Mouse (Mus musculus): Measurements from ENCODE around the gene Chil5. TPM values are rescaled to one million over a fixed set of nuclear protein-coding genes. Genes with fewer than 3 reads are reported as not detected.
"Not testable (repeated sequence)": the region's sequence is repeated elsewhere in the genome, so short reads cannot be mapped to it uniquely, and the experiment has no call there.

The Chil5 gene
- not detected for total RNA-seq (2021)
- long read RNA-seq, experiment 1, result 0 reads
- long read RNA-seq, experiment 2, result 0 reads

GRCm38 (mm10) chr3:106032781-106033180 is at the start of gene Chil5:
Gene Chil5, minus strand, starts transcription at chr3:106032814.
- DNase-seq (ENCODE audit: low spot score), result no peak

- no peak for DNase-seq (ENCODE audit: low spot score)
Measured at GRCm38 (mm10) chr3:106074824-106075223, 42.2 kb upstream of the Chil5 start.

GRCm38 (mm10) chr3:106070994-106071393 is 38.4 kb upstream of the Chil5 start:
- no peak for DNase-seq (ENCODE audit: low spot score)

- peak; percentile 1 for DNase-seq (ENCODE audit: low spot score)
Measured at GRCm38 (mm10) chr3:106067707-106068106, 35.1 kb upstream of the Chil5 start.

GRCm38 (mm10) chr3:106057966-106058365 is 25.4 kb upstream of the Chil5 start:
- DNase-seq (ENCODE audit: low spot score), result no peak

GRCm38 (mm10) chr3:106051896-106052295 is 19.3 kb upstream of the Chil5 start:
- DNase-seq (ENCODE audit: low spot score), result no peak

GRCm38 (mm10) chr3:106040306-106040705 is 7.7 kb upstream of the Chil5 start:
- no peak for DNase-seq (ENCODE audit: low spot score)

- no peak for DNase-seq (ENCODE audit: low spot score)
Measured at GRCm38 (mm10) chr3:106024135-106024534, 8.5 kb downstream of the Chil5 start.

GRCm38 (mm10) chr3:106021840-106022239 is 10.8 kb downstream of the Chil5 start:
- DNase-seq (ENCODE audit: low spot score), result no peak

GRCm38 (mm10) chr3:106014546-106014945 is 18.1 kb downstream of the Chil5 start, which contains the start of gene Pifo:
Gene Pifo, minus strand, starts transcription at chr3:106014646.
- no peak for DNase-seq (ENCODE audit: low spot score)

- DNase-seq (ENCODE audit: low spot score), result not testable (repeated sequence)
Measured at GRCm38 (mm10) chr3:106003360-106003759, 29.3 kb downstream of the Chil5 start.

- DNase-seq (ENCODE audit: low spot score), result peak; percentile 3
Measured at GRCm38 (mm10) chr3:106001416-106002370, 30.9 kb downstream of the Chil5 start.

GRCm38 (mm10) chr3:106000707-106001375 is 31.8 kb downstream of the Chil5 start:
- no peak for DNase-seq (ENCODE audit: low spot score)

- no peak for DNase-seq (ENCODE audit: low spot score)
Measured at GRCm38 (mm10) chr3:105994730-105995129, 37.9 kb downstream of the Chil5 start.

GRCm38 (mm10) chr3:105991653-105992283 is 40.8 kb downstream of the Chil5 start:
- peak; percentile 42 for DNase-seq (ENCODE audit: low spot score)

- DNase-seq (ENCODE audit: low spot score), result not testable (repeated sequence)
Measured at GRCm38 (mm10) chr3:105989611-105990010, 43.0 kb downstream of the Chil5 start.

- no peak for DNase-seq (ENCODE audit: low spot score)
Measured at GRCm38 (mm10) chr3:105974174-105974573, 58.4 kb downstream of the Chil5 start.

GRCm38 (mm10) chr3:105973411-105973810 is 59.2 kb downstream of the Chil5 start, which contains the start of gene Ovgp1:
Gene Ovgp1, plus strand, starts transcription at chr3:105973711.
- DNase-seq (ENCODE audit: low spot score), result no peak

GRCm38 (mm10) chr3:105971831-105972446 is 60.7 kb downstream of the Chil5 start:
- DNase-seq (ENCODE audit: low spot score), result no peak
